Mouse (Mus musculus): Measurements from ENCODE around the gene Unc13a.

Unc13a gene

DNA sequence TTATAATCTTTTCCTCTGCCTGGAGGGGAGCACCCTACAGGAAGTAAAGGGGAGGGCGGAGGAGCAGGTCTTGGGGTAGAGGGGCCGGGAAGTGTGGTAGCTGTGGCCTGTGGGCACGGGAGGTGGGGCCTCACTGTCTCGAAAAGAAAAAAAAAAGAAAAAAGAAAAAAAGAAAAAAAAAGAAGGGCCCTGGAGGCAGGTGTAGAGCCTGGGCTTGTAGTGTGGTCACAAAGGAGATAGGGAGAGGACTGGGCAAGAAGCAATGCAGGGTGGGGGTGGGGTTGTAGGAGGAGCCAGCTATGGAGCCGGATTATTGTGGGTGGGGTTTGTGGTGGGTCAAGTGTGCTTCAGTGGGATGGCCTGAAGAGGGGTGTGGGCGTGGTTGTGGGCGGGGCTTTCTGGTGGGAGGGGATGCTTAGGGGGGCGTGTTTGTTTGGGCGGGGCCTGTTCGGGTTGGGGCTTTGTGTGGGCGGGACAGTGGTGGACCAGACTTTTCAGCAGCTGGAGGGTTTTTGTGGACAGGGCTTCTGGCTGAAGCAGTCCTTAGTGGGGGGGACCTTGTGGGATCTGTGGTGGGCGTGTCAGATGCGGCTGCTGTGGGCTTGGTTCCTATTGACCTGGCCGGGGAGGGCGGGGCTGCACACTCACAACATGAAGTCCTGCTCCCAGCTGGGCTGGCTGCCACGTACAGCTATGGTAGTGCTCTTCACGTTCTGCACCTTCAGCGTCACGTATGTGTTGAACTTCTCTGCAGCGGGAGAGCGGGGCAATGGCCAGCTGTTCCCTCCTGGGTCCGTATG is 6.0 kb downstream of the Unc13a start:
- DNase-seq (ENCODE audit: low read depth, low spot score) = peak; percentile 98

GRCm38 (mm10) chr8:71660325-71661120 is 11.0 kb downstream of the Unc13a start:
- DNase-seq (ENCODE audit: low read depth, low spot score) = peak; percentile 94

- DNase-seq (ENCODE audit: low read depth, low spot score) = no peak
Observed at GRCm38 (mm10) chr8:71659751-71660150, 11.8 kb downstream of the Unc13a start.

GRCm38 (mm10) chr8:71658515-71659049 is 13.0 kb downstream of the Unc13a start:
- no peak for DNase-seq (ENCODE audit: low read depth, low spot score)

- DNase-seq (ENCODE audit: low read depth, low spot score) = no peak
Observed at GRCm38 (mm10) chr8:71657816-71658215, 13.7 kb downstream of the Unc13a start.

GRCm38 (mm10) chr8:71654600-71654999 is 17.0 kb downstream of the Unc13a start:
- peak; percentile 77 for DNase-seq (ENCODE audit: low read depth, low spot score)

DNA sequence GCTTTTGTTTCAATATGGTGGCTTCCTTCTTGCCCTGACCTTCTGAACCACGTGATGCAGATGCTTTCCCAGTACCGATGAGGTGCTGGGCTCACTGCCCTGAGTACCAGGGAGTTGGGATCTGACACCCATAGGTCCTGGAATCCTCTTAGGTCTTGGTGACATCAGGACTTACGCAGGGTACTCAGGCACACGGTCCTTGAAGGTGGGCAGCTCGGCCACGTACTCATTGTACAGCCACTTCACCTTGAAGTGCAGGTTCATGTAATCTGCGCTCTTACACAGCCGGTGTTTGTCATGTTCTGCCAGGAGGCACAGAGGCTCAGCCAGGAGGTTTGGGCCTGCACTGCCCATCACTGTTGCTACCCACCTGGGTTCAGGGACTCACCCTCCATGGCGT is 26.0 kb downstream of the Unc13a start:
- DNase-seq (ENCODE audit: low read depth, low spot score) = no peak

DNA sequence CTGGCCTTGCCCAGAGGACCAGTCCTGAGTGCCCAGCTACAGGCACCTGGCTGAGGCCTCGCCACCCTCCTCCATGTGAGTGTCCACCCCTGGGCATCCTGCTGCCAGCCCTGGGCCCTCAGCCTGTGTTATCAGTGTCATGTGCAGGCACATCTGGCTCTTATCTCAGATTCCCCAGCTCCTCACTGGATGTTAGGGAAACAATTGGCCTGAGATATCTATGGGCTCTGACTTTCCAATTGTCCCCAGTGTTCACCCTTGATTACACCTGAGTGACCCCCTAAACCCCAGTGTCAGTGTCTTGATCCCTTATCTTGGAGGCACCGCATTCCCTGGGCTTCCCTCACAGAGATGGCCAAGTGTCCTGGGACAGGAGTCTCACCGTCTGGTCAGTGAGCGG is 32.2 kb downstream of the Unc13a start:
- DNase-seq (ENCODE audit: low read depth, low spot score) = no peak

- DNase-seq (ENCODE audit: low read depth, low spot score) = no peak
Observed at GRCm38 (mm10) chr8:71638321-71638720, 33.2 kb downstream of the Unc13a start.

DNA sequence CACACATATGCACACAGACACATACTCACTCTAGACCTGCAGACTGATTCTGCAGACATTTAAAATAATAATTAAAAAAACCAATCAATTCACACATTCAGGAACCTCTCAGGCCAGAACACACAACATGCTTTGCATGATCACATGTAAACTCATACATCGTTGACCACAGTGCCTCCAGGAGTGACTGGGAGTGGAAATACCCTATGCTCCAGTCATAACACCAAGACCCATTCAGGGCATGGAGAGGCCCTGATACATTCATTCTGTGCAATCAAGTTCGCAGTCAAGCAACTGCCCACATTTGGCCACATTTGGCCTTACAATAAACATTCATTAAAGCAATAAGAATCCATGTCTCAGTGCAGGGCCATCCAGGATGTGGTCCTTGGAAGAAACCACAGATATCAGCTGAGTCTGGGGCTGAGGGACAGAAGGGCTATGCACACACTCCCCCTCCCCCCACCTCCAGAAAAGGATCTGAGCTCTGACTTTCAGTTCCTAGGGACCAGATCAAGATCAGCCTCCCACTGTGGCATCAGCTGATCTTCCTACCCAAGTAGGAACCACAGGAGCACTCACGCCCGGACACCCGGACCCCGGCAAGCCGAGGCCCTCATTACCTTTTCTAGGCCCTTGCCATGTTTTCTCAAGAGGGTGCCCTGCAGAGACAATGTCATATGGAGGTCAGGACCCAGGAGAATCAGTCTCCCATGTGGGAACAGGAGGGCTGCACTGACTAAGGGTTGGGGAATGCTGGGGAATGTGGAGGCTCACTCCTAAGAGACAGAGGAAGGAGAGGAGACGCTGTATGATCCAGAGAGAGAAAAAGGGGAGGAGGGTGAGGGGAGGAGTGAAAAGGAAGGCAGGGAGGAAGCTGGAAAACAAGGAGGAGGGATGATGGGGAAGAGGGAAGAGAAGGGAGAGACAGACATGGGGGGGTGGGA is 34.1 kb downstream of the Unc13a start:
- DNase-seq (ENCODE audit: low read depth, low spot score) = no peak

DNA sequence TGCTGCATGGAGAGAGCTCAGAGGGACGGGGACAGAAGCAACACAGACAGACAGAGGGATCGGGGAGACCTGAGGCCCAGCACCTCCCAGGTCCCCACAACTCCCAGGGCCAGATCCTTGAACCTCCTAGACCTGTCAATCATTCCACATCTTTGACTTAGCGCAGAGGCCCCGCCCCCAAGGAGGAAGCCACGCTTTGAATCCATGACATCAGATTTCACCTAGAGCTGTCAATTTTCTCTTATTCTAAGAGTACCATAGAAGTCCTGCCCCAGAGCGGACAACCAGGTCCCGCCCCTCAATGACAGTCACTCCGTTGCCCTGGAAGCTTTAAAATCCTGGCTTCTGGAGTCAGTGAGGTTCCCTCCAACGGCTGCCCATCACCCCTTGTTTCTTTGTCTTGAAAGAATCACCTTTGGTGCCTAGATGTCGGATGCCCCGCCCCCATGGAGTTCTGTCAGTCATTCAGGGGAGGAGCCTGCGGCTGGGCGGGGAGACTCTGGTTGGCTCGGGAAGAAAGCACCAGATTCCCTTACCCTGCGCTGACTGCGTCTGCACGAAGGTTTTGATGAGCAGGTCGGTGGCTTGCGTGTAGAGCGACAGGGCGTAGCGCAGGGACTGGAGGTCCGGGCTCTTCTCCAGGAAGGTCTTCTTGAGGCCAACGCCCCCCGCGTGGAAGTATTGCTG is 37.4 kb downstream of the Unc13a start:
- DNase-seq (ENCODE audit: low read depth, low spot score) = peak; percentile 83

DNA sequence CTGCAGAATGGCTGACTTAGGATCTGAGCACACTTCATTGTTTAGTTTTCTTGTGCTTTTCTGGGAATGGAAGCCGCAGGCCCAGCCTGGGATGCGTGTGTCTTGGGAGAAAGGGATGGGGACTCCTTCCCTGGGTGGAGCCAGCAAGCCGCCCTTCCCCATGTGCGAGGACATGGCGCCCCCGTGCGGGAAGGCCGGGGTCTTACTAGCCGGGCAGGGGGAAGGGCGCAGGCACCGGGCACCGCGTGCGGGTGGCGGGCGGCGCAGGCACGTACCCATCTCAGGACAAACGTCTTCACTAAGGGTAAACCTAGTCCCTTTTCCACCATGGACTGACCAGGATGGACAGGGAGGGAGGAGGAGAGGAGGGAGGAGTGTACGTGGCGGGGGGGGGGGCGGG is 38.4 kb downstream of the Unc13a start:
- peak; percentile 84 for DNase-seq (ENCODE audit: low read depth, low spot score)

- DNase-seq (ENCODE audit: low read depth, low spot score) = no peak
Observed at GRCm38 (mm10) chr8:71631897-71632296, 39.7 kb downstream of the Unc13a start.

GRCm38 (mm10) chr8:71630761-71631160 is 40.8 kb downstream of the Unc13a start:
- DNase-seq (ENCODE audit: low read depth, low spot score) = peak; percentile 55

DNA sequence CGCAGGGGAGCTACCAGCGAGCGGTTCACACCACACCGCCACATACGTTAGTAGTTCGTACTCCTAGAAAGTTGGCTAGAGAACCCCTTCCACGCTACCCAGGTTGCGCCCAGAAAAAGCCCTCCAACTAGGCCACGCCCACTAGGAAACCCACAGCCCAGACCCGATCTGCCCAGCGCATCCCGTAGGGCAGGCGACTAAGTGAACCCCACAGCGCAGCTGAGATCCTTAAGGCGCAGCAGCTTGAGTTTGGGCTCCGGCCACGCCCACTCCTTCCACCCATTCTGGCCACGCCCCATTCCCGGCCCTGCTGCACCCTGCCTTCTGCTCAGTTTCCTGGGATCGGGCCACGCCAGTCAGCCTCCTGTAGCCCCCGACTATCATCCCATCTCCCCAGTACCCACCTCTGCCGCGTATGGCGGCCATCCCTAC is 41.8 kb downstream of the Unc13a start:
- peak; percentile 91 for DNase-seq (ENCODE audit: low read depth, low spot score)

DNA sequence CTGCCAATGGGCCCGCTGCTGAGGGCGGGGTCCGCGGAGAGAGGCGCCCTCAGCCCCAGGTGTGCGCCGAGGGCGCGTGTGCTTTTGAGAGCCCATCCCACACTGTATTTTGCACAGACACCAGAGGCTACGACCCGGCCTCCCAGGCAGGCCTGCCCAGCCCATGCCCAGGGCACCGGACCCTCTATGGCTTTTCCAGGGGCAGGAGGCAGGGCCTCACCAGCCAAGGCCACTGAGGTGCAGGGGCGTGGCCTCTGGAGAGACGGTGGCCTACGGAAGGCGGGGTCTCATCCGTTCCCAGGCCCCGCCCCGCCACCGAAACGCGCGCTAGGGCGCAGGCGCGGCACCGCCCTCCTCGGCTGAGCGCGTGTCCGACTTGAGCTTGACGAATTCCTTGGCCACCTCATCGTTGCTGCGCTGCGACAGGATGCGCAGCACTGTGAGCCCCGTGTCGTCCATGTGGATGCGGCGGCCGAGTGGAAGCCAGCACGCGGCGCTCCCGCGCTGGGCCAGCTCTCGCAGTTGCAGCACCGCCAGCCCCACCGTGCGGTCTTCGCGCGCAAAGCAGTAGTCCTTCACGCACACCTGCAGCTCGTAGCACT is 42.4 kb downstream of the Unc13a start:
- DNase-seq (ENCODE audit: low read depth, low spot score) = peak; percentile 96

DNA sequence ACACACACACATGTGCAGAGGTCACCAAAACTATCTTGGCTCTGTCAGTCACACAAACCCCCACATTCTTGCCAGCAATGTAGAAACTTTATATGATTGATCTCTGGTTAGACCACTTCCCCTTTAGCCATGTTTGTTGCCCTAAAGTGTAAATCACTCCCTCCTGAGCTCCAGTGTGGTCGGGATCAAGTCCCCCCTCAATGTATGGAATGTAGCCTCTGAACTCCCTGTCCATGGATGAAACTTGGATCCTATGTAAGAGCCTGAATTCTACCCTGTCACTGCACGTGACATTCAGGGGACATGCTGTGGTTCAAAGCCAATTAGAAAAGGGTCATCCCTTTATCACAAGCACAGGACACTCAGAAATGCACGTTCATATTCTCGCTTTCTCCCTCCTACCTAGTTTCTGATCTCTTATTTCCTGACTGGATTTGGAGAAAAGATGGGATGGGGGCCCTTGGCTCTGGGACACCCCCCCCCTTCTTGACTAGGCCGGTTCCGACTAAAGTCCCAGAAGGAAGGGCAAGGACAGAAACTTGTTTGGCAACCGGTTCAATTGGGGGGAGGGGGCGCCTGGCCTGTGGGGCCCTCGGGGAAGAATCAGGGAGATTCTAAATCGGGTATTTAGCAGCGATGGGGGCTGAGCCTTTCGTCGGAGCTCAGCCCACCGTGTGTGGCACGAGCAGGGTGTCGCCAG is 43.0 kb downstream of the Unc13a start:
- DNase-seq (ENCODE audit: low read depth, low spot score) = no peak

DNA sequence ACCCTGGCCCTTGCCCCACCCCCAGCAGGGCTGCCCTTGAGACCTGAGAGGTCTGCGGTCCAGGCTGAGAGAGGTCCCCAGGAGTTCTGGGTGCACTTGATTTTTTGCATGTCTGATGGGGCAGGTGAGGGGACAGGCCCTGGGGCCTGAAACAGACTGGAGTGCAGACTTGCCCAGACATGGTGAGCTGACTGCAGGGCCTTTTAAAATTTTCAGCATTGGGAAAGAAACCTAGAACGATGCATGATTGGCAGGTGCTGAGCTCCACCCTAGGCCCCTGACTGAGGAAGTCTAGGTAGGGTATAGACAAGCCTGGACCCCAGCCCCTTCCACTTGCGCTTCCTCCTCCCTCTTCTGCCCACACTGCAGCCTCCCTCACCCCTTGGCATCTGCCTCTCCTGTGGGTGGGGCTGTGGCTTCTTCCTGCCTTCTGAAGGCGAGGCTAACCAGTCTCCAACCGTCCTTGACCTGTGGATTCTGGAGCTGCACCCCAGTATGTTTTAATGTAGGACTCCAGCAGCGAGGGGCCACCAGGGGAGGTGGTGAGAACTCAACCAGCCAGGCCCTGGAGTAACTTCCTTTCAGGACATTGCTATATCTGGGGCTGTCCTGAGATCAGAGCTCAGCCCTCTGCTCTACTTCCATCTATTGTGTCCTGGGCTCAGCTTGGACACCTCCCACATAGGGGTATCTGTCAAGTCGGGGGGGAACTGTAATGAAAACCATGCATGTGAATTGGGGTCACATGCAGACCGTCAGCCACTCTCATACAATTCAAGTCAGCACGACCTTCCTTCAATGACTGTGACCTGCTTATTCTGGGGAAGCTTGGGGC is 44.1 kb downstream of the Unc13a start:
- no peak for DNase-seq (ENCODE audit: low read depth, low spot score)

GRCm38 (mm10) chr8:71626753-71627152 is 44.8 kb downstream of the Unc13a start:
- DNase-seq (ENCODE audit: low read depth, low spot score) = no peak

Measured in ES-CJ7 (cell line).